Mouse (Mus musculus): ENCODE data around the gene Trp53i13. TPM values are rescaled to one million over a fixed set of nuclear protein-coding genes. Genes with fewer than 3 reads are reported as not detected.

Gene Trp53i13
- polyA plus RNA-seq, 1 experiment from 2014 or later = 49.1 TPM

Other genes with a start within 250 kb of the Trp53i13 start
- gene Coro6, start 53.6 kb downstream of the Trp53i13 start, polyA plus RNA-seq (2016; fragmentation: Nextera tagmentation; extraction: Ambion mirVana) = 0.33 and 0.54 TPM in 2 replicates
- gene Ankrd13b, start 26.3 kb downstream of the Trp53i13 start, polyA plus RNA-seq (2016; fragmentation: Nextera tagmentation; extraction: Ambion mirVana) = 12.9 and 13.1 TPM in 2 replicates
- 10.2 and 10.3 TPM in 2 replicates for gene Git1, start 22.4 kb downstream of the Trp53i13 start, polyA plus RNA-seq (2016; fragmentation: Nextera tagmentation; extraction: Ambion mirVana)
- 1.5 and 2.4 TPM in 2 replicates for gene Abhd15, start 859 bp downstream of the Trp53i13 start, polyA plus RNA-seq (2016; fragmentation: Nextera tagmentation; extraction: Ambion mirVana)
- not detected in 2 replicates for gene Gm10392, start 3.2 kb upstream of the Trp53i13 start, polyA plus RNA-seq (2016; fragmentation: Nextera tagmentation; extraction: Ambion mirVana)
- 12.7 and 13.9 TPM in 2 replicates for gene Taok1, start 91.8 kb upstream of the Trp53i13 start, polyA plus RNA-seq (2016; fragmentation: Nextera tagmentation; extraction: Ambion mirVana)
- 4.6 and 4.7 TPM in 2 replicates for gene Nufip2, start 170.2 kb upstream of the Trp53i13 start, polyA plus RNA-seq (2016; fragmentation: Nextera tagmentation; extraction: Ambion mirVana)
- 0.28 TPM in 1 of 2 replicates, not detected in the other for gene Cryba1, start 209.3 kb upstream of the Trp53i13 start, polyA plus RNA-seq (2016; fragmentation: Nextera tagmentation; extraction: Ambion mirVana)
- 31.5 and 36.4 TPM in 2 replicates for gene Myo18a, start 247.3 kb upstream of the Trp53i13 start, polyA plus RNA-seq (2016; fragmentation: Nextera tagmentation; extraction: Ambion mirVana)